Mouse (Mus musculus) effector memory CD4-positive, alpha-beta T cell, adult 7 months (primary cell): ENCODE results near the gene Actl10. TPM values are rescaled to one million over a fixed set of nuclear protein-coding genes. Genes with fewer than 3 reads are reported as not detected.

Experiments
- polyA plus RNA-seq: library from polyadenylated mRNA; unstranded; fragments of 100-300 nt; shearing (Covaris generic); gene quantifications from one replicate; pipeline ENCODE4 v1.2.1, GENCODE M21; 2017

Gene Actl10
- polyA plus RNA-seq, result not detected

DNA sequence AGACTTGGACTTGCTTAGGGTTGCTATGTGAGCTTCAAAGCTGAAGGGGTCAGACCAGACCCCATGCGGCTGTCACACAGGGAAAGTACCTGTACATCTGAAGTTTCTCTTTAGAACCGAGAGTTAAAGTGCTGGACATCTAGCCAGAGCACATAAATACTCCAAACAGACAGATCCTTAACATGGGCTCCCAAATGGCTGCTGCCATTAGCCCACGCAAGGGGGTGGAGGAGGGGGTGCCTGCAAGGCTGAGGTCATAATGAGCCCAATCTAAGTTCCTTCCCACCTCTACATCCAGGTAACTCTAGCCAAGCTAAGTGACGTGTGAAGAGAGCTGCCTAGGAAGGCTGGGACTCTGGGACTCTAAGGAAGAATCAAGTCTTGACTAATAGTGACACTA is at the start of gene Actl10:
TSS of gene Actl10 (plus strand) at position 301 of the 400 bp plus-strand sequence.

DNA sequence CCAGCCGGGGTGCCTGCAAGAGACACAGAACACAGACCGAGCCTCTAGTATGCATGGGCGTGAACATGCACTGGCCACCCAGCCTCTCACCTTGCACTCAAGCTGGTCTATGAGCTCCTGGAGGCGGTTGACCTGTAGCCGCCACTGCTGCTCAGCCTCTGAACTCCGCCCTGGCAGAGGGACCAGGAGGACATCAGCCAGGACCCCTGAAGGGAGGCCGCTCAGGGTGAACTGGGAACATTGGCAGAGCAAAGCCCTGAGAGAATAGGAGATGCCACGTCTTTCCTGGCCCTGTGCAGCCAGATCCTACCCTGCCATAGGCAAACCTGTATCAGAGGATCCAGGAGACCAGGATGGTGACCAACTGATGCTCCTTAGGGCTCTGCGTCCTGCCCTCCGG is 4.9 kb upstream of the Actl10 start, which contains the start of gene 1700003F12Rik:
TSS of gene 1700003F12Rik (plus strand) at position 375 of the 400 bp plus-strand sequence.

DNA sequence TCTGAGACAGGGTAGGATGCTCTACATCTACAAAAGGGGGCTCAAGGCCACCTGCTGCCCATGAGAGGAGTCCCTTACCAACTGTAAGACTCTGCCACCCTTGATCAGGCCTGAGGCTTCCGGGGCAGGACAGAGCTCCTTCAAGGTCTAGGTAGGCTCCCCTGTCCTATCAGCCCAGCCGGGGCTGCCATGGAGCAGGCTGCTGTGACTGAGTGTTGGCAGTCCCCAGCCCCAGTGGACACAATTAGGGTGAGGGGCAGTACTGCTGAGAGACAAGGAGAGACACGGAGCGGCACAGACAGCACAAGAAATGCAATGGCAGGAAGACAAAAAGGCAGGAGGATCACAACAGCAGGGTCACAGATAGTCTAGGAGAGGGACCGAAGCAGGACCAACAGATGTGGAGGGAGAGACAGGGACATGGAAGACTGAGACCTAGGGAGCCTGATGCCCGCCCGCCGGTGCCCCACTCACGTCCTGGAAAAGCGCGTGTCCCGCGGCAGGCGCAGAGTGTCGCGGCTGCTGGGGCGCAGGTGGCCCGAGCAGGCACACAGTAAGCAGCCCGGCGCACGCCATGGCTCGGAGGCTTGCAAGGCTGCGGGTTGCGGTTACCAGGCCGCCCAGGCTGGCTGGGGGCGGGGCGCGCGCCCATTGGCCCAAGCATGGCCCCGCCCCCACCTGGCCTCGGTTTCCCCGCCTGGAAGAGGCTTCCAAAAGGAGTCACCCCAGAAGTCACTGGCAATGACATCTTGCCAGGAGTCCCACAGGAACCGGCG is 6.9 kb downstream of the Actl10 start, which contains the start of gene Necab3:
TSS of gene Necab3 (minus strand) at position 627 of the 776 bp plus-strand sequence.

DNA sequence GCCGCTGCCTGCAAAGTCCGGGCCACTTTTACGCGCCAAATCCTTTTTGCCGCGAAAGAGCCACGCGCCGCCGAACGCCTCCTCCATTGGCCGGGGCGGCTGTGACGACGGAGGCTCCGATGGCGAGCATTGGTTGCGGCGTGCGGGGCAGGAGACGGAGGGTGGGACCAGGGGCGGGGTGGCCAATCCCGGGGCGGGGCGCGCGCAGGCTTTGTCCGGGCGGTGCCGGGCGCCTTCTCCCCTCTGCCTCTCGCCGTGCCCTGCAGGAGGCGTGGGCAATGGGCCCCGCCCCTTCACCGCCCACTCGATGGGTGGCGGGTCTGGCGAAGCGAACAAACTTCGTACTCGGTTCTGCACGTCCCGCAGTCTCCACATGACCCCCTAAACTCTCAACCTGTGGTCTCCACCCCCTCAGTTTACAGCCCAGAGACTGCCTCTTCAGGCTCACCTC is 18.3 kb downstream of the Actl10 start, which contains the start of gene E2f1:
TSS of gene E2f1 (minus strand) at position 57 of the 451 bp plus-strand sequence.

Other genes with a start within 250 kb of the Actl10 start
- gene Bpifb9b, start 244.5 kb upstream of the Actl10 start, polyA plus RNA-seq, result not detected
- 17.9 TPM for gene Cdk5rap1, start 178.8 kb upstream of the Actl10 start, polyA plus RNA-seq
- gene Snta1, start 143.7 kb upstream of the Actl10 start, polyA plus RNA-seq, result not detected
- gene Cbfa2t2, start 115.3 kb upstream of the Actl10 start, polyA plus RNA-seq, result 22.7 TPM
- gene 1700003F12Rik, start 4.7 kb upstream of the Actl10 start, polyA plus RNA-seq, result not detected
- gene Necab3, start 7.1 kb downstream of the Actl10 start, polyA plus RNA-seq, result not detected
- 1.3 TPM for gene E2f1, start 18.1 kb downstream of the Actl10 start, polyA plus RNA-seq
- gene Pxmp4, start 51.9 kb downstream of the Actl10 start, polyA plus RNA-seq, result 8.7 TPM
- 0.60 TPM for gene Zfp341, start 61.5 kb downstream of the Actl10 start, polyA plus RNA-seq
- not detected for gene 4930519P11Rik, start 61.7 kb downstream of the Actl10 start, polyA plus RNA-seq
- 17.2 TPM for gene Chmp4b, start 99.9 kb downstream of the Actl10 start, polyA plus RNA-seq
- gene Gm14214, start 218.3 kb downstream of the Actl10 start, polyA plus RNA-seq, result not detected
- 79.6 TPM for gene Raly, start 239.3 kb downstream of the Actl10 start, polyA plus RNA-seq
- gene a, start 239.6 kb downstream of the Actl10 start, polyA plus RNA-seq, result 0.79 TPM